Mouse (Mus musculus) gastrocnemius, postnatal 25 days (tissue): ENCODE results near the gene Tinf2. TPM values are rescaled to one million over a fixed set of nuclear protein-coding genes. Genes with fewer than 3 reads are reported as not detected.

Experiments used
- DNase-seq: peaks from one replicate; pipeline ENCODE4 v3.0.0; 2022
- total RNA-seq, 2 experiments: library from RNA; stranded (reverse); gene quantifications; 1 replicate in 1 of 2; 2 replicates in 1 of 2; pipeline ENCODE4 v1.2.3; 2021

The Tinf2 gene
- total RNA-seq, 2 experiments from 2014 or later: 7.5 to 8.2 TPM

- DNase-seq: no peak
These were observed 24.5 kb upstream of the Tinf2 start for GRCm38 (mm10) chr14:55706051-55706600.

GRCm38 (mm10) chr14:55702761-55703160 lies 21.1 kb upstream of the Tinf2 start:
- DNase-seq: no peak

GRCm38 (mm10) chr14:55701131-55701530 lies 19.5 kb upstream of the Tinf2 start:
- DNase-seq: no peak

- DNase-seq: no peak
These were observed 15.6 kb upstream of the Tinf2 start for GRCm38 (mm10) chr14:55697226-55697625.

GRCm38 (mm10) chr14:55689433-55689832 lies 7.8 kb upstream of the Tinf2 start:
- no peak for DNase-seq

GRCm38 (mm10) chr14:55682118-55682493 lies 486 bp upstream of the Tinf2 start:
- no peak for DNase-seq

- no peak for DNase-seq
These were observed 4.0 kb downstream of the Tinf2 start for GRCm38 (mm10) chr14:55677615-55678014.

GRCm38 (mm10) chr14:55672741-55673060 lies 8.9 kb downstream of the Tinf2 start:
- no peak for DNase-seq

GRCm38 (mm10) chr14:55671833-55672740 lies 9.5 kb downstream of the Tinf2 start, which contains the start of the genes Gmpr2 and Nedd8:
Gene Gmpr2, plus strand, starts transcription at chr14:55671941.
Gene Nedd8, minus strand, starts transcription at chr14:55672124.
- DNase-seq: peak; percentile 91

GRCm38 (mm10) chr14:55671486-55671832 lies 10.2 kb downstream of the Tinf2 start:
- DNase-seq: no peak

- DNase-seq: no peak
These were observed 21.0 kb downstream of the Tinf2 start for GRCm38 (mm10) chr14:55660636-55661035.

- DNase-seq: peak; percentile 65
These were observed 21.6 kb downstream of the Tinf2 start, which contains the start of gene Mdp1 for GRCm38 (mm10) chr14:55659960-55660573. Gene Mdp1, minus strand, starts transcription at chr14:55660508.

GRCm38 (mm10) chr14:55658011-55658410 lies 23.6 kb downstream of the Tinf2 start:
- DNase-seq: no peak

- DNase-seq: no peak
These were observed 24.7 kb downstream of the Tinf2 start for GRCm38 (mm10) chr14:55656935-55657334.

GRCm38 (mm10) chr14:55651528-55651927 lies 30.1 kb downstream of the Tinf2 start:
- no peak for DNase-seq

- DNase-seq: no peak
These were observed 31.7 kb downstream of the Tinf2 start, which contains the start of gene Tssk4 for GRCm38 (mm10) chr14:55649884-55650283. Gene Tssk4, plus strand, starts transcription at chr14:55650184.

- no peak for DNase-seq
These were observed 37.2 kb downstream of the Tinf2 start for GRCm38 (mm10) chr14:55644261-55644888.

GRCm38 (mm10) chr14:55643060-55643907 lies 38.3 kb downstream of the Tinf2 start, which contains the start of gene Tm9sf1:
Gene Tm9sf1, minus strand, starts transcription at chr14:55643806.
- DNase-seq: peak; percentile 83

GRCm38 (mm10) chr14:55642679-55643059 lies 39.0 kb downstream of the Tinf2 start:
- DNase-seq: no peak

- no peak for DNase-seq
These were observed 40.3 kb downstream of the Tinf2 start for GRCm38 (mm10) chr14:55641291-55641690.

- no peak for DNase-seq
These were observed 40.8 kb downstream of the Tinf2 start for GRCm38 (mm10) chr14:55640816-55641215.

GRCm38 (mm10) chr14:55637795-55638194 lies 43.8 kb downstream of the Tinf2 start, which contains the start of gene Gm49378:
Gene Gm49378, minus strand, starts transcription at chr14:55637895.
- no peak for DNase-seq
